ENCODE assay signal across 20 mouse cellular contexts in the genomic region with DNA sequence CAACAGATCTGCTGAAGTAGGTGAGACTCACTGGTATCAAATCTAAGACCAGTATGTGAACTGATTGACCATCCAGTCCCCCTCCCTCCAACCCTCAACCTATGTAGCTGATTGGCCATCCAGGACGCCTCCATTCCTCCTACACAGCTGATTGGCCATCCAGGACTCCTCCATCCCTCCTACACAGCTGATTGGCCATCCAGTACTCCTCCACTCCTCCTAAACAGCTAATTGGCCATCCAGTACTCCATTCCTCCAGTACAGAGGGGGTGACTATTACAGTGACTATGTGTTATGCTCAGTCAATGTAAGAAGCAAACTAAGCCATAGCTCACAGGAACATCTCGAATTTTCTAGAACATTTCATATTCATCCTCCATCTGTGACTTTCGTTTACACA.
DNase-seq lines count a peak whose midpoint lies in the region; ATAC-seq and TF ChIP-seq lines count a peak whose summit lies in the region.
"Had no signal": no experiment of that assay in that cellular context is flagged by ENCODE, and none has a peak within 500 bp of the region (broad histone marks: within the 10 kb centered on the region; RNA-seq: fewer than 3 reads in every experiment).

No protein-coding gene starts in this region.

- no peaks in the 10 kb centered on the region for H3K79me2 ChIP-seq in CH12.LX (replicated peaks; ENCODE audit: control insufficient read depth, extremely low read depth, insufficient read depth, poor library complexity, severe bottlenecking)

- no peak overlapping the region for H3K9ac ChIP-seq in CH12.LX (ENCODE audit: insufficient read depth, low read depth)
- H3K9ac ChIP-seq in hindbrain, postnatal 0 days (replicated peaks; ENCODE audit: low read length): no peak overlapping the region
- H3K9ac ChIP-seq: embryonic facial prominence, embryonic 13.5 days; forebrain, embryonic 12.5 days; limb, embryonic 12.5 days; liver, embryonic 13.5 days; midbrain, embryonic 13.5 days had no signal

- no peak overlapping the region for H3K4me2 ChIP-seq in CH12.LX (ENCODE audit: insufficient read depth, low read depth, poor library complexity, severe bottlenecking)
- no peak overlapping the region for H3K4me2 ChIP-seq in hindbrain, postnatal 0 days (ENCODE audit: low read depth, low read length)
- H3K4me2 ChIP-seq: embryonic facial prominence, embryonic 13.5 days; forebrain, embryonic 12.5 days; limb, embryonic 12.5 days; liver, embryonic 13.5 days; midbrain, embryonic 13.5 days had no signal

- H3K27ac ChIP-seq in CH12.LX (ENCODE audit: insufficient read depth, low read depth): no peak overlapping the region; the same call in 1 of the 2 replicates
- no peak overlapping the region for H3K27ac ChIP-seq in hindbrain, postnatal 0 days
- H3K27ac ChIP-seq: embryonic facial prominence, embryonic 13.5 days; forebrain, embryonic 12.5 days; heart, embryonic 10.5 days; limb, embryonic 12.5 days; liver, embryonic 13.5 days; midbrain, embryonic 13.5 days had no signal

- dilution Hi-C loops in CH12.LX (cut with MboI; ENCODE audit: extremely low pct_ligation_motif_present, extremely low pct_unique_long_range_greater_than_20kb, low sequenced_read_pairs): no loop called here

- TF ChIP-seq RAD21 in CH12.LX (IDR thresholded peaks at IDR 0.05; ENCODE audit: low read depth, low read length): no peak

- no peak for TF ChIP-seq POLR2A in CH12.LX (IDR thresholded peaks at IDR 0.05; ENCODE audit: low read depth, low read length)

- peaks cover 55 to 69% of the 10 kb centered on the region in 2 experiments for H3K4me1 ChIP-seq in CH12.LX (ENCODE audit: control insufficient read depth in 1 of 2, insufficient read depth in 2 of 2)
- H3K4me1 ChIP-seq in hindbrain, postnatal 0 days (ENCODE audit: insufficient read depth, low read length): no peaks in the 10 kb centered on the region
- H3K4me1 ChIP-seq: forebrain, embryonic 12.5 days; liver, embryonic 13.5 days; midbrain, embryonic 13.5 days had no signal

- TF ChIP-seq CTCF in CH12.LX (conservative IDR thresholded peaks at IDR 0.05 in 1 of 2, IDR thresholded peaks at IDR 0.05 in 1 of 2; ENCODE audit: low read depth in 2 of 2, low read length in 2 of 2): no peak
- TF ChIP-seq CTCF in hindbrain, postnatal 0 days (IDR thresholded peaks at IDR 0.05; ENCODE audit: low read depth): no peak

- ATAC-seq in inflammation-experienced regulatory T-cells, adult 6 months: peak; percentile 18
- no peak for ATAC-seq in hindbrain, postnatal 0 days
- ATAC-seq: midbrain, embryonic 13.5 days had no signal

- H3K27me3 ChIP-seq in CH12.LX (replicated peaks): no peaks in the 10 kb centered on the region
- H3K27me3 ChIP-seq in hindbrain, postnatal 0 days (ENCODE audit: insufficient read depth, low read length): no peaks in the 10 kb centered on the region
- H3K27me3 ChIP-seq: embryonic facial prominence, embryonic 13.5 days; forebrain, embryonic 12.5 days; limb, embryonic 12.5 days; liver, embryonic 13.5 days; midbrain, embryonic 13.5 days had no signal

- intact Hi-C loops in left cerebral cortex, postnatal 4 days (cut with DNase I): no loop called here

- WGBS in hindbrain, postnatal 0 days: 80% methylated on average over 3 of the region's 3 CpGs

- H3K4me3 ChIP-seq in CH12.LX (replicated peaks in 1 of 3; ENCODE audit: low read depth in 2 of 3, low read length in 2 of 3, poor library complexity in 1 of 3): no peak overlapping the region
- no peak overlapping the region for H3K4me3 ChIP-seq in hindbrain, postnatal 0 days (ENCODE audit: low read length)
- H3K4me3 ChIP-seq: embryonic facial prominence, embryonic 13.5 days; erythroblast, embryonic 14.5 days; forebrain, embryonic 12.5 days; heart, embryonic 10.5 days; limb, embryonic 12.5 days; liver, embryonic 13.5 days; midbrain, embryonic 13.5 days had no signal

- peaks cover 2% of the 10 kb centered on the region for H3K9me3 ChIP-seq in CH12.LX (replicated peaks; ENCODE audit: low read length)
- H3K9me3 ChIP-seq in hindbrain, postnatal 0 days (ENCODE audit: low read length): no peaks in the 10 kb centered on the region
- H3K9me3 ChIP-seq: embryonic facial prominence, embryonic 13.5 days; forebrain, embryonic 12.5 days; G1E; heart, embryonic 10.5 days; limb, embryonic 12.5 days; liver, embryonic 13.5 days; midbrain, embryonic 13.5 days had no signal

- no peak for TF ChIP-seq EP300 in CH12.LX (IDR thresholded peaks at IDR 0.05; ENCODE audit: low read length)

- peak; percentile 3 to 18 for DNase-seq in spleen, postnatal 4 days (ENCODE audit: low spot score in 2 of 2)
- no peak for DNase-seq in spleen, postnatal 36 days (ENCODE audit: low spot score in 2 of 2)
- peak; percentile 54 for DNase-seq in CD4-positive, CD25-positive, alpha-beta regulatory T cell, adult 2 months (ENCODE audit: low read depth, low spot score)
- peak; percentile 36 for DNase-seq in CH12.LX (ENCODE audit: extremely low read depth)
- no peak for DNase-seq in hindbrain, postnatal 0 days (ENCODE audit: low spot score)
- DNase-seq in left cerebral cortex, postnatal 4 days: no peak
- DNase-seq: adrenal gland, postnatal 25 days; cerebellum, adult 8-10 months; embryo, embryonic 11 days; kidney, adult 11 months; kidney, postnatal 10 days; liver, embryonic 13.5 days had no signal

- H3K36me3 ChIP-seq in CH12.LX (replicated peaks in 1 of 2; ENCODE audit: control insufficient read depth in 1 of 2, insufficient read depth in 1 of 2, low read length in 1 of 2): no peaks in the 10 kb centered on the region
- no peaks in the 10 kb centered on the region for H3K36me3 ChIP-seq in hindbrain, postnatal 0 days (ENCODE audit: insufficient read depth, low read length)
- H3K36me3 ChIP-seq: embryonic facial prominence, embryonic 13.5 days; forebrain, embryonic 12.5 days; G1E; heart, embryonic 10.5 days; limb, embryonic 12.5 days; liver, embryonic 13.5 days; midbrain, embryonic 13.5 days had no signal

- in situ Hi-C loops in CH12.LX (cut with MboI; ENCODE audit: low pct_ligation_motif_present, low pct_unique_long_range_greater_than_20kb, low sequenced_read_pairs): no loop called here

TF ChIP-seq in CH12.LX, 34 proteins besides CTCF, POLR2A, EP300 and RAD21:
- peak; percentile 63; the same call in 1 of the 2 replicates for TF ChIP-seq CHD2 (IDR thresholded peaks at IDR 0.05; ENCODE audit: low read length)
- TF ChIP-seq KAT2A (IDR thresholded peaks at IDR 0.05; ENCODE audit: insufficient replicate concordance, low read length): no peak

Comparison
In these comparisons a context has a peak if more than half of its experiments do, and no peak if none do; other contexts are left out.
1. DNase-seq: peak in spleen, postnatal 4 days (2 of 2), CD4-positive, CD25-positive, alpha-beta regulatory T cell, adult 2 months (single experiment) and CH12.LX (single experiment); none in spleen, postnatal 36 days (0 of 2), hindbrain, postnatal 0 days (single experiment) and left cerebral cortex, postnatal 4 days (single experiment).